Mouse (Mus musculus) cerebral cortex, adult 2 months (tissue): ENCODE results near the gene Gramd1a.

Experiments used
- WGBS: fragments of 180-500 bp; shearing (Covaris S2); methylation state at CpG from one replicate; pipeline ENCODE4 v1.1.7; 2018; 5-methylcytosine and 5-hydroxymethylcytosine counted together

The Gramd1a gene

GRCm38 (mm10) chr7:31151301-31152241, 4.1 kb downstream of the Gramd1a start:
- WGBS, result 7% methylated on average over 23 of the region's 23 CpGs

GRCm38 (mm10) chr7:31150566-31151300, 5.0 kb downstream of the Gramd1a start:
- WGBS, result under 1% methylated on average over 62 of the region's 63 CpGs

GRCm38 (mm10) chr7:31149751-31150565, 5.7 kb downstream of the Gramd1a start:
- 2% methylated on average over 20 of the region's 20 CpGs for WGBS

GRCm38 (mm10) chr7:31149271-31149670, 6.4 kb downstream of the Gramd1a start:
- WGBS, result 11% methylated on average over 9 of the region's 9 CpGs

GRCm38 (mm10) chr7:31148756-31149155, 6.9 kb downstream of the Gramd1a start:
- WGBS, result 10% methylated on average over 9 of the region's 9 CpGs

- 49% methylated on average over 3 of the region's 3 CpGs for WGBS
These were observed 7.6 kb downstream of the Gramd1a start for GRCm38 (mm10) chr7:31148086-31148485.

GRCm38 (mm10) chr7:31145596-31146160, 10.0 kb downstream of the Gramd1a start:
- 66% methylated on average over 12 of the region's 12 CpGs for WGBS

- 94% methylated on average over 16 of the region's 16 CpGs for WGBS
These were observed 10.8 kb downstream of the Gramd1a start for GRCm38 (mm10) chr7:31144886-31145285.

GRCm38 (mm10) chr7:31140941-31141340, 14.8 kb downstream of the Gramd1a start:
- 89% methylated on average over 10 of the region's 10 CpGs for WGBS

GRCm38 (mm10) chr7:31140302-31140701, 15.4 kb downstream of the Gramd1a start:
- 96% methylated on average over 4 of the region's 4 CpGs for WGBS

- 48% methylated on average over 5 of the region's 5 CpGs for WGBS
These were observed 15.9 kb downstream of the Gramd1a start for GRCm38 (mm10) chr7:31139765-31140164.

GRCm38 (mm10) chr7:31135717-31136116, 20.0 kb downstream of the Gramd1a start:
- WGBS, result 93% methylated on average over 10 of the region's 10 CpGs

GRCm38 (mm10) chr7:31131866-31132265, 23.8 kb downstream of the Gramd1a start:
- 85% methylated on average over 4 of the region's 4 CpGs for WGBS

GRCm38 (mm10) chr7:31130841-31131240, 24.9 kb downstream of the Gramd1a start:
- 28% methylated on average over 4 of the region's 4 CpGs for WGBS

GRCm38 (mm10) chr7:31130197-31130596, 25.5 kb downstream of the Gramd1a start:
- WGBS, result 84% methylated on average over 7 of the region's 7 CpGs

- 70% methylated on average over 9 of the region's 9 CpGs for WGBS
These were observed 27.5 kb downstream of the Gramd1a start for GRCm38 (mm10) chr7:31128157-31128705.

GRCm38 (mm10) chr7:31126851-31127724, 28.6 kb downstream of the Gramd1a start, which contains the start of gene Scn1b:
Gene Scn1b, minus strand, starts transcription at chr7:31127003.
- WGBS, result under 1% methylated on average over 60 of the region's 60 CpGs

- 2% methylated on average over 51 of the region's 53 CpGs for WGBS
These were observed 29.4 kb downstream of the Gramd1a start for GRCm38 (mm10) chr7:31126211-31126751.

GRCm38 (mm10) chr7:31125116-31125515, 30.6 kb downstream of the Gramd1a start:
- WGBS, result 48% methylated on average over 13 of the region's 13 CpGs

- WGBS, result 64% methylated on average over 5 of the region's 5 CpGs
These were observed 31.3 kb downstream of the Gramd1a start for GRCm38 (mm10) chr7:31124381-31124780.
